Mouse (Mus musculus) MEL (cell line): ENCODE data around the gene Ada. TPM values are rescaled to one million over a fixed set of nuclear protein-coding genes. Genes with fewer than 3 reads are reported as not detected.

ENCODE experiments used
- BHLHE40 ChIP-seq: IDR thresholded peaks from 2 replicates; pipeline ENCODE4 v1.6.1; 2012; ENCODE audit warnings: low read depth, mild to moderate bottlenecking, inconsistent platforms, low read length, improper control_type of control experiment, borderline replicate concordance
- CHD1 ChIP-seq: IDR thresholded peaks from 2 replicates; pipeline ENCODE4 v1.6.1; 2012; ENCODE audit warnings: low read depth, mild to moderate bottlenecking, inconsistent platforms, low read length, improper control_type of control experiment
- CTCF ChIP-seq, 3 experiments: IDR thresholded peaks in 2 of 3; conservative IDR thresholded peaks in 1 of 3; 2 replicates each; pipeline ENCODE4 v1.5.1; 2011 to 2012; ENCODE audit warnings: low read length in 3 of 3, low read depth in 2 of 3, mild to moderate bottlenecking in 2 of 3, improper control_type of control experiment in 1 of 3, inconsistent platforms in 1 of 3, mixed read lengths in 1 of 3, moderate library complexity in 1 of 3; ENCODE audit not compliant: control insufficient read depth in 1 of 3, insufficient read depth in 1 of 3, poor library complexity in 1 of 3, severe bottlenecking in 1 of 3
- ELF1 ChIP-seq: IDR thresholded peaks from 2 replicates; pipeline ENCODE4 v1.6.1; 2014; ENCODE audit warnings: low read depth, mild to moderate bottlenecking, inconsistent platforms, low read length, improper control_type of control experiment, moderate library complexity
- GATA1 ChIP-seq: IDR thresholded peaks from 2 replicates; pipeline ENCODE4 v1.6.1; 2011; ENCODE audit warnings: low read depth, low read length, improper control_type of control experiment
- HCFC1 ChIP-seq: IDR thresholded peaks from 2 replicates; pipeline ENCODE4 v1.6.1; 2012; ENCODE audit warnings: low read depth, mild to moderate bottlenecking, inconsistent platforms, low read length, improper control_type of control experiment, moderate library complexity
- JUND ChIP-seq: IDR thresholded peaks from 2 replicates; pipeline ENCODE4 v1.6.1; 2011; ENCODE audit warnings: low read depth, mild to moderate bottlenecking, improper control_type of control experiment, low read length
- MAZ ChIP-seq: IDR thresholded peaks from 2 replicates; pipeline ENCODE4 v1.6.1; 2012; ENCODE audit warnings: low read depth, mild to moderate bottlenecking, inconsistent platforms, low read length, improper control_type of control experiment
- MEF2A ChIP-seq: IDR thresholded peaks from 2 replicates; pipeline ENCODE4 v1.6.1; 2014; ENCODE audit warnings: low read depth, mild to moderate bottlenecking, inconsistent platforms, low read length, improper control_type of control experiment; ENCODE audit not compliant: poor library complexity, insufficient replicate concordance, severe bottlenecking; ENCODE audit errors: extremely low read depth
- MXI1 ChIP-seq: IDR thresholded peaks from 2 replicates; pipeline ENCODE4 v1.6.1; 2011; ENCODE audit warnings: mild to moderate bottlenecking, low read depth, low read length, improper control_type of control experiment
- MYB ChIP-seq: IDR thresholded peaks from 2 replicates; pipeline ENCODE4 v1.6.1; 2011; ENCODE audit warnings: mild to moderate bottlenecking, low read depth, low read length, improper control_type of control experiment
- NELFE ChIP-seq: IDR thresholded peaks from 2 replicates; pipeline ENCODE4 v1.6.1; 2011; ENCODE audit warnings: low read depth, low read length, improper control_type of control experiment
- POLR2AphosphoS2 ChIP-seq: IDR thresholded peaks from 2 replicates; pipeline ENCODE4 v1.6.1; 2011; ENCODE audit warnings: low read length, improper control_type of control experiment
- POLR2AphosphoS5 ChIP-seq: IDR thresholded peaks from 2 replicates; pipeline ENCODE4 v1.6.1; 2012; ENCODE audit warnings: low read depth, borderline replicate concordance, mild to moderate bottlenecking, inconsistent platforms, low read length, moderate library complexity, mixed read lengths
- RAD21 ChIP-seq: IDR thresholded peaks from 2 replicates; pipeline ENCODE4 v1.6.1; 2011; ENCODE audit warnings: mild to moderate bottlenecking, low read depth, low read length, improper control_type of control experiment
- RCOR1 ChIP-seq: IDR thresholded peaks from 2 replicates; pipeline ENCODE4 v1.6.1; 2012; ENCODE audit warnings: low read depth, mild to moderate bottlenecking, inconsistent platforms, low read length, improper control_type of control experiment
- SIN3A ChIP-seq: IDR thresholded peaks from 2 replicates; pipeline ENCODE4 v1.6.1; 2012; ENCODE audit warnings: low read length, improper control_type of control experiment, inconsistent platforms
- TAL1 ChIP-seq: IDR thresholded peaks from 2 replicates; pipeline ENCODE4 v1.6.1; 2012; ENCODE audit warnings: mild to moderate bottlenecking, inconsistent platforms, low read length, moderate library complexity, mixed read lengths
- UBTF ChIP-seq: IDR thresholded peaks from 2 replicates; pipeline ENCODE4 v1.6.1; 2012; ENCODE audit warnings: low read depth, mild to moderate bottlenecking, inconsistent platforms, low read length, improper control_type of control experiment, moderate library complexity, borderline replicate concordance; ENCODE audit not compliant: insufficient read depth
- USF1 ChIP-seq: IDR thresholded peaks from 2 replicates; pipeline ENCODE4 v1.6.1; 2014; ENCODE audit warnings: low read depth, mild to moderate bottlenecking, inconsistent platforms, low read length, improper control_type of control experiment, moderate library complexity
- USF2 ChIP-seq, 2 experiments: IDR thresholded peaks; 2 replicates each; pipeline ENCODE4 v1.6.1; 2011 to 2012; ENCODE audit warnings: improper control_type of control experiment in 2 of 2, low read length in 2 of 2, borderline replicate concordance in 1 of 2, inconsistent platforms in 1 of 2, low read depth in 1 of 2, mild to moderate bottlenecking in 1 of 2; ENCODE audit not compliant: insufficient read depth in 1 of 2
- ZC3H11A ChIP-seq: IDR thresholded peaks from 2 replicates; pipeline ENCODE4 v1.6.1; 2012; ENCODE audit warnings: low read depth, mild to moderate bottlenecking, inconsistent platforms, low read length, improper control_type of control experiment
- ZKSCAN1 ChIP-seq: IDR thresholded peaks from 2 replicates; pipeline ENCODE4 v1.6.1; 2012; ENCODE audit warnings: low read depth, mild to moderate bottlenecking, inconsistent platforms, low read length, improper control_type of control experiment, moderate library complexity
- ZNF384 ChIP-seq: IDR thresholded peaks from 2 replicates; pipeline ENCODE4 v1.6.1; 2012; ENCODE audit warnings: low read depth, mild to moderate bottlenecking, inconsistent platforms, low read length, improper control_type of control experiment
- polyA plus RNA-seq, 2 experiments: library from polyadenylated mRNA; stranded (reverse) in 1 of 2; unstranded in 1 of 2; fragments of >175 nt in 1 of 2; fragments of >200 nt in 1 of 2; gene quantifications; 2 replicates each; pipeline versions ENCODE4 v1.2.1 to v1.2.4; 2012; ENCODE audit warnings: low replicate concordance in 2 of 2, low read depth in 1 of 2; ENCODE audit not compliant: insufficient read length in 2 of 2, insufficient read depth in 1 of 2, missing spikeins in 1 of 2
- total RNA-seq: library from RNA; depleted of rRNA; stranded (reverse); fragments of 300-350 nt; gene quantifications from 2 replicates; pipeline ENCODE4 v1.2.3, GENCODE M21; 2012

Gene Ada
- total and polyA plus RNA-seq, 3 experiments: 35.1 to 36.5 TPM; not detected in 1

DNA sequence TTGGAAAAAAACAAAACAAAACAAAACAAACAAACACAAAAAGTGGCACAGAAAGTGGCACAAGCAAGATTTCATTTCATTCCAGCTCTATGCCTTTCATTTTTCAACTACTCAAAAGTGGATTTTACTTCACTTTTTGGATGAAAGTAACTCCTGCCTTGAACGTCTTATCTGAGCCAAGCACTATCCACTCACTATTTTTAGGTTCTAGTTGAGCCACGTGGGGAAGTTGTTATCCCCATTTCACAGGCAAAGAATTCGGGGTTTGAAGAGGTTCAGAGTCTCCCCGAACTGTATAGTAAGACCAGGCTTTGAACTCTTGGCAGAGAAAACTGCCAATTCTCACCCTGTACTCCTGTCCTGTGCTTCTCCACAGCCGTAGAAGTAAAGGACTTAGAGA is 41.7 kb downstream of the Ada start (continued):
- TF ChIP-seq CHD1: no peak
- TF ChIP-seq ZNF384: no peak
- TF ChIP-seq CTCF (IDR thresholded peaks at IDR 0.05 in 2 of 3, conservative IDR thresholded peaks at IDR 0.05 in 1 of 3; ENCODE audit: control insufficient read depth in 1 of 3, insufficient read depth in 1 of 3, low read depth in 2 of 3, low read length in 3 of 3, poor library complexity in 1 of 3, severe bottlenecking in 1 of 3): no peak
- peak; percentile 63 for TF ChIP-seq TAL1
- no peak for TF ChIP-seq NELFE
- no peak for TF ChIP-seq BHLHE40
- peak; percentile 95 for TF ChIP-seq MEF2A
- peak; percentile 85 for TF ChIP-seq USF1
- no peak for TF ChIP-seq ZC3H11A
- TF ChIP-seq UBTF: no peak
- TF ChIP-seq POLR2AphosphoS5: no peak
- TF ChIP-seq ZKSCAN1: no peak
- peak; percentile 86 for TF ChIP-seq GATA1
- no peak for TF ChIP-seq MYB
- TF ChIP-seq RCOR1: no peak
- no peak for TF ChIP-seq JUND
- TF ChIP-seq USF2 (IDR thresholded peaks at IDR 0.05; ENCODE audit: borderline replicate concordance in 1 of 2, insufficient read depth in 1 of 2, low read depth in 1 of 2, low read length in 2 of 2): no peak
- TF ChIP-seq SIN3A: peak; percentile 71; the same call in 1 of the 2 replicates
- no peak for TF ChIP-seq RAD21
- TF ChIP-seq ELF1: no peak
- TF ChIP-seq MXI1: peak; percentile 85
- TF ChIP-seq POLR2AphosphoS2: no peak
- TF ChIP-seq MAZ: no peak
- TF ChIP-seq HCFC1: no peak
